Mouse (Mus musculus) adrenal gland, adult 10 weeks (tissue): ENCODE data around the gene Klhl32. TPM values are rescaled to one million over a fixed set of nuclear protein-coding genes. Genes with fewer than 3 reads are reported as not detected.

Source experiments
- polyA plus RNA-seq: library from polyadenylated mRNA; stranded (reverse); fragments of 350-450 nt; fragmentation: Illumina TruSeq; extraction: RNeasy Lipid Tissue Mini Kit (QIAGEN cat#74804); gene quantifications from one replicate; pipeline ENCODE4 v1.2.3, GENCODE M21; 2014; ENCODE audit warnings: low read depth, low replicate concordance

Gene Klhl32
- polyA plus RNA-seq: 4.6 TPM

DNA sequence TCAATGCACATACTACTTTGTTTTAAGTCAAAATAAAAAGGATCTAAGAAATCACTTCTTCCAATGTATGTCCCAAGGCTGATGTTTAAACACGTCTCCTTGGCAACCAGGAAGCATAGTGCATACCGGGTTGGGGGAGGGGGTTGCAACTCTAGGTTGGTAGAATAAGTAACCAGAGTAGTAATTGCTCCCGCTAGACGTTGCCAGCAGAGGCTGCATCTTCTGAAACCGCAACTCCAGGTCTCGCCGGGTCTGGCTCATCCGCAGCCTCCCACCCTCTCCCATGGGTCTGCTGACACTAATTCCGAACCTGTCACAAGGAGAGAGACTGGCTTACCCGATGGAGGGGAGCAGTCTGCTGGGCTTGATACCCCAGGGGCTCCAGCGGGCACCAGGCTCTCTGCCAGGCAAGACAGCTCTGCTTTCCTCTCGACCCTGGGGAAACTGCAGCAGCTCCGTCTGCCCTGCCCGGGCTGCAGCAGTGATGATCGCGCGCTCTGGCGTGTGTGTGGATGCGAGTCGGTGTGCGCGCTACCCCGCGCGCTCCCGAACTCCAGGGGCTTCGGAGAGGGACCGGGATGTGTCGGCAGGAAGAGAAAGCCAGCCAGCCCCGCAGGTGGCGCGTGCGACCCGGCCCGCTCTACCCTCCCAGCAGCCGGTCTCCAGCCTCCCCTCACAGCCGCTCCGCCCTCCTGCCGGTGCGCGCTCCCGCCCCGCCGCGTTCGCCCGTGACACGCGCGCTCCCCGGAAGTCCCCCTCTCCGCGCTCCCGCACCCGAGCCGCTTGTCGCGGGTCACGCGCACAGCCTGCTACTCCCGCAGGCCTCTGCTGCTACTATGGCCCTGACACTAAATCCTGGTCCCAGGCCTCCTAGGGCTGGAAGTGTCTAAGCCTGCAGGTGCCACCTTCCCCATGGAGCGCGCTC, at the start of gene Klhl32:
Klhl32 (minus strand) TSS at position 724 of the 925 bp plus-strand sequence.

DNA sequence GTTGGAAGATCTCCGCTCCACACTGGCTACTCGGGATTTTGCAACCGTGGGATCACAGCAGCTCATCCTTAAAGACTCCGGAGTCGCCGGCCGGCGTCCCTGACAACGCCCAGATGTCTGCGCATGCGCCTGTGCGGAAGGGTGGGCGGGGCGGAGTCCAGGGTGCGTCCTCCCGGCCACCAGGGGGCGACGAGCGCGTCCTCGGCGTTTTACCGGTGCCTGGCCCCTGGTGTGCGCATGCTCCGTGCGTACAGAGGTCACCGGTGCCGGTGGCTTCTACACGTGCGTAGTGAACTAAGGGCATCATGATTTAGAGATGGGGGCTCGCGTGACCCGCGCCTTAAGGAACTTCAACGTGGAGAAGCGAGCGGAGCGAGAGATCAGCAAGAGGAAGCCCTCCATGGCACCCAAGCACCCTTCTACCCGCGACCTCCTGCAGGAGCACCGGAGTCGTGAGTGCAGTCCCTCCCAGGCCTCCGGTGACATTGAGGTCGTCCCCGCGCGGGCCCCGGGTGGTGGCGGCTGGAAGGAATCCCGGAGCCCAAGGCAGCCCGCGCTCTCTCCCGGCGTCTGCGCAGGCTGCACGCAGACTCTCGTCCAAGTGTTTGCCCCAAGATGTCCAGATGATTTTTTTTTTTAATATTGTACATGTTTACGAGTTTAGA, 47.1 kb upstream of the Klhl32 start, which contains the start of gene Ndufaf4:
Ndufaf4 (plus strand) TSS at position 233 of the 665 bp plus-strand sequence.

Other genes with a start within 250 kb of the Klhl32 start
- 122 TPM for gene Ndufaf4, start 47.0 kb upstream of the Klhl32 start, polyA plus RNA-seq
- gene Gpr63, start 115.3 kb upstream of the Klhl32 start, polyA plus RNA-seq: 2.6 TPM